Mouse (Mus musculus) liver, postnatal 0 days (tissue): ENCODE data around the gene Clcn7. TPM values are rescaled to one million over a fixed set of nuclear protein-coding genes. Genes with fewer than 3 reads are reported as not detected.

Source experiments
- ATAC-seq: fragments of 200-750 bp; cut with Nextera tagmentation; 2 replicates; pipeline ENCODE4 v1.8.0; 2017; ENCODE audit warnings: mild to moderate bottlenecking, moderate library complexity
- DNase-seq: peaks from one replicate; pipeline ENCODE4 v3.0.0-alpha.2; 2016
- H3K27ac ChIP-seq: fragments of 300-500 bp; sonication (generic); 2 replicates; pipeline ENCODE4 v1.5.1; 2014; ENCODE audit warnings: antibody characterized with exemption, moderate library complexity, mild to moderate bottlenecking, low read depth
- H3K27me3 ChIP-seq: fragments of 300-500 bp; sonication (generic); 2 replicates; pipeline ENCODE4 v1.6.1; 2014; ENCODE audit warnings: low read length, control low read depth, mixed read lengths; ENCODE audit not compliant: insufficient read depth
- H3K36me3 ChIP-seq: fragments of 300-500 bp; sonication (generic); replicated peaks from 2 replicates; pipeline ENCODE4 v1.6.1; 2014; ENCODE audit warnings: mild to moderate bottlenecking, control low read depth, low read length, moderate library complexity, mixed read lengths; ENCODE audit not compliant: insufficient read depth
- H3K4me1 ChIP-seq: fragments of 300-500 bp; sonication (generic); 2 replicates; pipeline ENCODE4 v1.6.1; 2014; ENCODE audit warnings: antibody characterized with exemption, mild to moderate bottlenecking, control low read depth; ENCODE audit not compliant: insufficient read depth
- H3K4me2 ChIP-seq: fragments of 300-500 bp; sonication (generic); 2 replicates; pipeline ENCODE4 v1.6.1; 2014; ENCODE audit warnings: low read depth, mild to moderate bottlenecking, low read length, moderate library complexity, mixed read lengths
- H3K4me3 ChIP-seq: fragments of 300-500 bp; sonication (generic); 2 replicates; pipeline ENCODE4 v1.5.1; 2014; ENCODE audit warnings: low read depth, low read length
- H3K9ac ChIP-seq: fragments of 300-500 bp; sonication (generic); replicated peaks from 2 replicates; pipeline ENCODE4 v1.6.1; 2014; ENCODE audit warnings: mild to moderate bottlenecking, moderate library complexity
- H3K9me3 ChIP-seq: fragments of 300-500 bp; sonication (generic); 2 replicates; pipeline ENCODE4 v1.6.1; 2016; ENCODE audit warnings: mild to moderate bottlenecking, control low read depth, low read length, mixed read lengths
- CTCF ChIP-seq: sonication (generic); IDR thresholded peaks from 2 replicates; pipeline ENCODE4 v1.5.1; 2016; ENCODE audit warnings: antibody characterized with exemption, low read depth
- EP300 ChIP-seq: IDR thresholded peaks from 2 replicates; pipeline ENCODE4 v1.6.1; 2016; ENCODE audit warnings: antibody characterized with exemption, low read depth, mild to moderate bottlenecking
- WGBS: fragments of 180-500 bp; shearing (Covaris S2); extraction: QIAGEN DNeasy Blood & Tissue Kit; methylation state at CpG from one replicate; pipeline ENCODE4 v1.1.7; 2014; ENCODE audit not compliant: insufficient replicate concordance; 5-methylcytosine and 5-hydroxymethylcytosine counted together
- polyA plus RNA-seq: library from polyadenylated mRNA; unstranded; fragments of >200 nt; fragmentation: Nextera tagmentation; extraction: Ambion mirVana; gene quantifications from 2 replicates; pipeline ENCODE4 v1.2.1, GENCODE M21; 2015

Gene Clcn7
- polyA plus RNA-seq, 1 experiment from 2014 or later = 8.6 TPM

DNA sequence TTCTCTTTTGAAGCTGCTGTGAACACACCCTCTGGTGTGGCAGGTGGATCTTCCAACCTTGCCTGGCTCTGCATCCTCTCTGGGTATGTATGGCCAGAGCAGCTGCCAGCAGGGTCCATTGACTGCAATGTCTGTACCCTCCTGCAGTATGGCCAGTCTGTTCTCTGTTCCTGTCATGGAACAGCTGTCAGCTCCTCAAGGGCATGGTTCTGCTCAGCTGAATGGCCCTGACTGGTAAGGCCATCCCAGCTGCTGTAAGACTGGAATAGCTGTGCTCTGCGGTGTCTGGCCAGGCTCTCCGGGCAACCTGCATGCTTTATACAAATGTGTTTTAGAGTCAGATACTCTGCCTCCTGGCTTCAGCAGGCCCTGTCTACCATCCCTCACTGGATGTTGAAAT, 36.5 kb downstream of the Clcn7 start:
- ATAC-seq (no peak), DNase-seq (no peak)
- no peak for TF ChIP-seq CTCF
- TF ChIP-seq EP300 = no peak
- H3K4me3 ChIP-seq = no peak overlapping the region
- H3K4me1 ChIP-seq = no peaks in the 10 kb centered on the region
- no peak overlapping the region for H3K27ac ChIP-seq
- H3K36me3 ChIP-seq = no peaks in the 10 kb centered on the region
- no peaks in the 10 kb centered on the region for H3K27me3 ChIP-seq
- no peak overlapping the region for H3K9ac ChIP-seq
- H3K4me2 ChIP-seq = no peak overlapping the region
- WGBS = 82% methylated on average over 2 of the region's 2 CpGs
- no peaks in the 10 kb centered on the region for H3K9me3 ChIP-seq

DNA sequence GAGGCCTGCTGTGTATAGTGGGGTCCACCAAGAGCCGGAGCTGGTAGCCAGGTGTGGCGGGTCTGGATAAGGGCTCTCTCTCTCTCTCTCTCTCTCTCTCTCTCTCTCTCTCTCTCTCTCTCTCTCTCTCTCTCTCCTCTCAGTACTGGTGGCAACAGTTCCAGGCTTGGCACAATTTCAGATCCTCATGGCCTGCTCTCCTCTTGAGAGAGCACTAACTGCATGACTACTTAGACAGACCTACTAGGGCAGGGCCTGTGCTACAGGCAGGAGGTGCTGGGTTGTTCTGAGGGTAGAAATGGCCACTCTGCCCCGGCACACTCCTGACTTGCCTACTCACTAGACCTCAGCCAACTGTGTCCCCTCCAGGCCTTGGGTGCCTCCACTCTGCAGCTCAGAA, 39.4 kb downstream of the Clcn7 start:
- no peak for DNase-seq
- 71% methylated on average over 3 of the region's 3 CpGs for WGBS
- H3K36me3 ChIP-seq = no peaks in the 10 kb centered on the region
- ATAC-seq = no peak
- H3K27ac ChIP-seq = no peak overlapping the region
- no peak overlapping the region for H3K4me2 ChIP-seq
- H3K4me1 ChIP-seq = 0 out of 2 replicates have a peak, but pooled peaks cover 2% of the 10 kb centered on the region
- no peak for TF ChIP-seq CTCF
- TF ChIP-seq EP300 = no peak
- H3K27me3 ChIP-seq = no peaks in the 10 kb centered on the region
- no peaks in the 10 kb centered on the region for H3K9me3 ChIP-seq
- H3K9ac ChIP-seq = no peak overlapping the region
- H3K4me3 ChIP-seq = no peak overlapping the region

DNA sequence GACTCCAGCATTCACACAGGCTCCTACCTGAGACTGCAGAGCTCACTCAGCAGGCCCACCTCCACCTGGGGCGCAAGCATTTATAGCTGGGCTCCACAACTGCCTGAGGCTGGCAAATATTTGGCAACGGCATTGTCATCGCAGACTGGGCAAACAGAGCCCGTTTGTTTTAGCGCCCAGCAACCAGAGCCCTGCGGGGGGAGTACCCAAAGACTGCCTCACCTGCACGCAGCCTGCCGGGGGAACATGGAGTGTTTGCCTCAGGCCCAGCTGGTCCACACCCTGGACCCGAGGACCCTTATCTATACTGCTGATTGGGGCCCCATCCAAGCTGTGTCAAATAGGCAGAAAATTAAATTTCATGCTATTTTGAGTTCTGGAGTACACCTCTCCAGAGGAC, 42.2 kb downstream of the Clcn7 start, which contains the start of gene Gm38655:
Gm38655 (minus strand) TSS at position 61 of the 400 bp plus-strand sequence.
- H3K4me1 ChIP-seq = 0 out of 2 replicates have a peak, but pooled peaks cover 2% of the 10 kb centered on the region
- no peak within 1 kb of the TSS for H3K9ac ChIP-seq
- H3K27ac ChIP-seq = no peak within 1 kb of the TSS
- DNase-seq (peak; percentile 38), ATAC-seq (no peak)
- WGBS = 49% methylated on average over 9 of the region's 9 CpGs
- no peak within 1 kb of the TSS for H3K4me3 ChIP-seq
- no peaks in the 10 kb centered on the region for H3K9me3 ChIP-seq
- H3K36me3 ChIP-seq = no peaks in the 10 kb centered on the region
- no peak for TF ChIP-seq EP300
- no peak for TF ChIP-seq CTCF
- no peaks in the 10 kb centered on the region for H3K27me3 ChIP-seq
- H3K4me2 ChIP-seq = no peak within 1 kb of the TSS

DNA sequence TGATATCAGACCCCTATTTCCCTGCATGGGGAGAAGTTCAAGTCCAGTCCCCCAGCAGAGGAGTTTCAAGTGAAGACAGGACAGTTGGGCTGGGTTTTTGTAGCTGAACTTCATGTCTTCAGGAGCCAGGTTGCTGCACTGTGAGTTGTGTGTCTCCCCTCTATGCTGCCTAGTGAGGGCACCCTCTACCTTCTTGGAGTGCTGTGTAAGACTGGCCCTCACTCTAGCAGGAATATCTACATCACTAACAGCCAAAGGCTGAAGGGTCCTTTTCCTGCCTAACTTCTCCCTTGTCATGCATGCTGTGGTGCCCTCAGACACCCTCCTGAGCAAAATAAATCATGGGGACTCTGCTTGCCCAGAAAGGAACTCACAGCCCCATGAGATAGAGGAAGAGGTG, 50.0 kb downstream of the Clcn7 start:
- H3K9me3 ChIP-seq = no peaks in the 10 kb centered on the region
- TF ChIP-seq CTCF = 0 out of 2 replicates have a peak, but pooled peaks have one; percentile 21
- no peak for TF ChIP-seq EP300
- DNase-seq (no peak), ATAC-seq (no peak)
- H3K4me2 ChIP-seq = peak overlapping the region; percentile 98
- no peaks in the 10 kb centered on the region for H3K36me3 ChIP-seq
- no peak overlapping the region for H3K4me3 ChIP-seq
- H3K4me1 ChIP-seq = peaks cover 25% of the 10 kb centered on the region
- H3K9ac ChIP-seq = peak overlapping the region; percentile 89; the same call in 1 of the 2 replicates
- peak overlapping the region; percentile 95; the same call in 1 of the 2 replicates for H3K27ac ChIP-seq
- H3K27me3 ChIP-seq = no peaks in the 10 kb centered on the region

DNA sequence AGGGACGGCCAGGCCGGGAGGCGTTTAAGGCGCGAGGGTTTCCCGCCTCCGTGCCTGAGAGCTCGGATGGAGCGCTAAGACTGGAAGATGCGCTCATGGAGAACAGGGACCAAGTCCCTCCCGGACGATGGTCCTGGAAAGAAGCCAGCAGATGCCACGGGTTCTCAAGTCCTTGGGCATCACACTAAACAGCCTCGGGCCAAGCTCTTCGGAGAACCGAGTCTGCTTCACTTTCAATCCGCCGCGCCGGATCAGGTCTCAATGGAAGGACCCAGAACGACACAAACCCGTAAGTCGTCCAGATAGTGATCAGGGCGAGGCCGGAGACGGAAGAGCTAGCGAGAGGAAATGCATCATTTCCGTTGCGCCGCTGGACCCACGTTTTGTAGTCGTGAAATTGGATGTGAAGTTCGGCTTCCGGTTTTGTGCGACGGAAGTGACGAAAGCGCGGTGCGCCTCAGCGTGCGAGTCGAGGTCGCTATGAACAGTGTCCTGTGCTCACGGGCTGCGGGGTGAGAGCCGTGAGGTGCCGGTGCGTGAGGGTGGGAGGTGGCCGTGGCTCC, 51.0 kb downstream of the Clcn7 start, which contains the start of gene BC003965:
BC003965 (plus strand) TSS at position 426 of the 563 bp plus-strand sequence.
- peak within 1 kb of the TSS; percentile 98 for H3K4me2 ChIP-seq
- H3K36me3 ChIP-seq = no peaks in the 10 kb centered on the region
- H3K27ac ChIP-seq = peak within 1 kb of the TSS; percentile 95
- TF ChIP-seq EP300 = peak; percentile 89
- TF ChIP-seq CTCF = no peak; the same call in 1 of the 2 replicates
- peak; percentile 85 for ATAC-seq
- no peaks in the 10 kb centered on the region for H3K9me3 ChIP-seq
- peak within 1 kb of the TSS; percentile 89 for H3K9ac ChIP-seq
- no peaks in the 10 kb centered on the region for H3K27me3 ChIP-seq
- peak within 1 kb of the TSS; percentile 93 for H3K4me3 ChIP-seq
- WGBS = under 1% methylated on average over 50 of the region's 50 CpGs
- DNase-seq = peak; percentile 98
- peaks cover 25% of the 10 kb centered on the region for H3K4me1 ChIP-seq

DNA sequence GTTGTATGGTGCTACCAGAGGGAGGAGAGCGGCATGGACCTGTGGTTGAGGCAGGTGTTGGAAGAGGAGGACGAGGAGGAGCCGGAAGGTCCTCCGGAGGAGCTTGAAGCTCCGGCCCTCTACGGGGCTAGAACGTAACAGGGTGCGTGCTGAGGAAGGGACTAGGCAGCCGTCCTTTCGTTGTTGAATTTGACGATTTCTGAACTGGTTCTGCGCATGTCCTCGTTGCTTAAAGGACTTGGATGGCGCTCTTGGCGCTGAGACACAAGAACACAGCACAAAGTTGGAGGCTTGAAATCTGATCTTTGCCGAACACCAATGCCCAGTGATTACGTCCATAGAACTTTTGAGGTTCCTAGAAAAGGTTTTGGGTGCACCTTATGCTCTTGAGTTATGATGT, 51.8 kb downstream of the Clcn7 start:
- no peak for TF ChIP-seq EP300
- no peak for TF ChIP-seq CTCF

DNA sequence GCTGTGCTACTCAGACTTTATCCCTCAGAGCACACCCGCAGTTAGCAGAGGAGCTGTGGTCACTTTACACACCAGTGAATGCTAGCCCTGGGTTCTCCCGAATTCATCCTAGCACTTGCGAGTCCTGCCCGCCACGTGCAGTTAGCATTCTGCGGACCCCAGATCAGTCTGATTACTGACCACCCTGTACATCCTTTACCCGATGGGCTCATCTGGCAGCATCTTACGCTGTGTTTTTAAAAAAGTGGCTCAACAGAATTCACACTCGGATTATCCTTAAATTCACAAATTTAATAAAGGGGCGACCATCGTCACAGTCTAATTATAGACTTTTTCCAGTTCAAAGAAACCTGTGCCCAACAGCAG, 54.6 kb downstream of the Clcn7 start:
- Histone ChIP-seq H3K4me3 (peak overlapping the region; percentile 87), H3K9me3 (no peaks in the 10 kb centered on the region), H3K27ac (peak overlapping the region; percentile 81), H3K36me3 (no peaks in the 10 kb centered on the region), H3K27me3 (no peaks in the 10 kb centered on the region), H3K4me1 (peaks cover 31% of the 10 kb centered on the region), H3K9ac (peak overlapping the region; percentile 82), H3K4me2 (peak overlapping the region; percentile 89)
- 12% methylated on average over 11 of the region's 11 CpGs for whole genome bisulfite sequencing
- no peak for DNase-seq
- no peak for ATAC-seq
- TF ChIP-seq EP300 (no peak), CTCF (no peak)

More for the DNA sequence above, 51.8 kb downstream of the Clcn7 start:
- Histone ChIP-seq H3K4me2 (peak overlapping the region; percentile 98), H3K27me3 (no peaks in the 10 kb centered on the region), H3K4me1 (peaks cover 31% of the 10 kb centered on the region), H3K4me3 (peak overlapping the region; percentile 93), H3K9me3 (no peaks in the 10 kb centered on the region), H3K9ac (peak overlapping the region; percentile 89), H3K36me3 (no peaks in the 10 kb centered on the region), H3K27ac (peak overlapping the region; percentile 95)
- no peak for DNase-seq
- 7% methylated on average over 17 of the region's 17 CpGs for WGBS
- ATAC-seq = peak; percentile 20
